In genomic region chr12:14286676-14287075, GRCm38 (mm10) we compare ENCODE assay signal across 30 mouse cellular contexts.
DNase-seq lines count a peak whose midpoint lies in the region; ATAC-seq and TF ChIP-seq lines count a peak whose summit lies in the region.
"Had no signal": no experiment of that assay in that cellular context is flagged by ENCODE, and none has a peak within 500 bp of the region (broad histone marks: within the 10 kb centered on the region; RNA-seq: fewer than 3 reads in every experiment).

No protein-coding gene starts in this region.

- no peaks in the 10 kb centered on the region for H3K9me3 ChIP-seq in embryonic facial prominence, embryonic 14.5 days (ENCODE audit: control insufficient read depth, low read length)
- no peaks in the 10 kb centered on the region for H3K9me3 ChIP-seq in embryonic facial prominence, embryonic 10.5 days
- H3K9me3 ChIP-seq in lung, embryonic 14.5 days (ENCODE audit: low read depth, low read length) = no peaks in the 10 kb centered on the region
- no peaks in the 10 kb centered on the region for H3K9me3 ChIP-seq in stomach, embryonic 15.5 days
- H3K9me3 ChIP-seq in intestine, postnatal 0 days (ENCODE audit: control insufficient read depth) = no peaks in the 10 kb centered on the region
- H3K9me3 ChIP-seq: embryonic facial prominence, embryonic 13.5 days; forebrain, embryonic 13.5 days; heart, embryonic 10.5 days; heart, embryonic 15.5 days had no signal

- intact Hi-C loops in left cerebral cortex, postnatal 25 days (cut with DNase I) = no loop called here

- 77% methylated on average over 1 of the region's 1 CpGs for WGBS in embryonic facial prominence, embryonic 14.5 days
- whole genome bisulfite sequencing in embryonic facial prominence, embryonic 10.5 days = 91% methylated on average over 1 of the region's 1 CpGs
- 86% methylated on average over 1 of the region's 1 CpGs for WGBS in lung, embryonic 14.5 days
- WGBS in lung, adult 2 months = 85% methylated on average over 1 of the region's 1 CpGs
- WGBS in stomach, embryonic 15.5 days = 76% methylated on average over 1 of the region's 1 CpGs
- 90% methylated on average over 1 of the region's 1 CpGs for whole genome bisulfite sequencing in intestine, postnatal 0 days

- no peak overlapping the region for H3K4me3 ChIP-seq in embryonic facial prominence, embryonic 14.5 days (ENCODE audit: low read depth, low read length)
- H3K4me3 ChIP-seq in embryonic facial prominence, embryonic 10.5 days = no peak overlapping the region
- no peak overlapping the region for H3K4me3 ChIP-seq in lung, embryonic 14.5 days (ENCODE audit: low read depth, low read length)
- H3K4me3 ChIP-seq in lung, adult 2 months (replicated peaks; ENCODE audit: extremely low read depth, low read depth, low read length) = no peak overlapping the region
- H3K4me3 ChIP-seq in stomach, embryonic 15.5 days (replicated peaks) = no peak overlapping the region
- no peak overlapping the region for H3K4me3 ChIP-seq in intestine, postnatal 0 days (ENCODE audit: low read depth, low read length)
- H3K4me3 ChIP-seq: embryonic facial prominence, embryonic 13.5 days; erythroblast, embryonic 14.5 days; forebrain, embryonic 13.5 days; heart, embryonic 10.5 days; heart, embryonic 15.5 days had no signal

- ATAC-seq in embryonic facial prominence, embryonic 14.5 days (ENCODE audit: low read depth) = no peak
- ATAC-seq in lung, embryonic 14.5 days (ENCODE audit: insufficient read depth) = peak; percentile 75; the same call in 1 of the 2 replicates
- ATAC-seq in stomach, embryonic 15.5 days (ENCODE audit: insufficient read depth, low FRiP score, low read depth) = no peak; the same call in 1 of the 2 replicates
- ATAC-seq in intestine, postnatal 0 days = no peak
- ATAC-seq: forebrain, embryonic 13.5 days; hindbrain, embryonic 16.5 days; midbrain, embryonic 16.5 days had no signal

- TF ChIP-seq CTCF in lung, embryonic 14.5 days (IDR thresholded peaks at IDR 0.05; ENCODE audit: low read depth) = no peak
- TF ChIP-seq CTCF in lung, adult 2 months (IDR thresholded peaks at IDR 0.05; ENCODE audit: insufficient read depth, low read length) = no peak
- TF ChIP-seq CTCF in intestine, postnatal 0 days (IDR thresholded peaks at IDR 0.05; ENCODE audit: low read depth) = no peak

- H3K27me3 ChIP-seq in embryonic facial prominence, embryonic 14.5 days (replicated peaks; ENCODE audit: control insufficient read depth, insufficient read depth, low read length) = no peaks in the 10 kb centered on the region
- no peaks in the 10 kb centered on the region for H3K27me3 ChIP-seq in embryonic facial prominence, embryonic 10.5 days (replicated peaks; ENCODE audit: low read depth, poor library complexity, severe bottlenecking)
- H3K27me3 ChIP-seq in lung, embryonic 14.5 days (ENCODE audit: insufficient read depth, low read length) = no peaks in the 10 kb centered on the region
- H3K27me3 ChIP-seq in stomach, embryonic 15.5 days (replicated peaks) = no peaks in the 10 kb centered on the region
- H3K27me3 ChIP-seq in intestine, postnatal 0 days (replicated peaks; ENCODE audit: control insufficient read depth, insufficient read depth, low read length) = no peaks in the 10 kb centered on the region
- H3K27me3 ChIP-seq: CH12.LX; embryonic facial prominence, embryonic 13.5 days; forebrain, embryonic 13.5 days; heart, embryonic 15.5 days had no signal

- no peaks in the 10 kb centered on the region for H3K36me3 ChIP-seq in embryonic facial prominence, embryonic 14.5 days (ENCODE audit: control insufficient read depth, insufficient read depth, low read length)
- no peaks in the 10 kb centered on the region for H3K36me3 ChIP-seq in embryonic facial prominence, embryonic 10.5 days (replicated peaks)
- H3K36me3 ChIP-seq in lung, embryonic 14.5 days (ENCODE audit: insufficient read depth) = no peaks in the 10 kb centered on the region
- no peaks in the 10 kb centered on the region for H3K36me3 ChIP-seq in stomach, embryonic 15.5 days
- H3K36me3 ChIP-seq in intestine, postnatal 0 days (ENCODE audit: control insufficient read depth, insufficient read depth) = no peaks in the 10 kb centered on the region
- H3K36me3 ChIP-seq: embryonic facial prominence, embryonic 13.5 days; heart, embryonic 10.5 days; heart, embryonic 15.5 days had no signal

- DNase-seq in embryonic facial prominence, embryonic 14.5 days (ENCODE audit: low spot score) = peak; percentile 56
- DNase-seq in embryonic facial prominence, embryonic 10.5 days (ENCODE audit: low spot score) = no peak
- no peak for DNase-seq in lung, embryonic 14.5 days
- DNase-seq in lung, adult 2 months = no peak
- peak; percentile 18 for DNase-seq in Muller cell, postnatal 12 days (ENCODE audit: inconsistent ontology term)
- DNase-seq in left cerebral cortex, postnatal 25 days (ENCODE audit: low spot score in 2 of 2) = no peak
- DNase-seq: adrenal gland, adult 8-10 months; cerebellum, adult 11 months; cerebellum, adult 9-11 months; embryo, embryonic 11 days; gastrocnemius, postnatal 14 days; heart, adult 11 months; layer of hippocampus, adult 9-11 months; liver; right cerebral cortex, adult 18-20 months; right cerebral cortex, postnatal 4 days; thymus, postnatal 14 days had no signal

- no peak overlapping the region for H3K9ac ChIP-seq in embryonic facial prominence, embryonic 14.5 days (ENCODE audit: low read depth, low read length)
- H3K9ac ChIP-seq in lung, embryonic 14.5 days = no peak overlapping the region
- no peak overlapping the region for H3K9ac ChIP-seq in stomach, embryonic 15.5 days
- no peak overlapping the region for H3K9ac ChIP-seq in intestine, postnatal 0 days (ENCODE audit: low read depth, low read length)
- H3K9ac ChIP-seq: embryonic facial prominence, embryonic 13.5 days; forebrain, embryonic 13.5 days; heart, embryonic 15.5 days; liver, embryonic 14.5 days had no signal

- TF ChIP-seq POLR2A in lung, adult 2 months (IDR thresholded peaks at IDR 0.05; ENCODE audit: borderline replicate concordance, extremely low read depth, low read depth, low read length) = no peak

- no peaks in the 10 kb centered on the region for H3K4me1 ChIP-seq in embryonic facial prominence, embryonic 14.5 days (ENCODE audit: control insufficient read depth, insufficient read depth, low read length)
- no peaks in the 10 kb centered on the region for H3K4me1 ChIP-seq in embryonic facial prominence, embryonic 10.5 days
- no peaks in the 10 kb centered on the region for H3K4me1 ChIP-seq in lung, embryonic 14.5 days (ENCODE audit: insufficient read depth)
- H3K4me1 ChIP-seq in lung, adult 2 months (ENCODE audit: control insufficient read depth, insufficient read depth, low read length) = no peaks in the 10 kb centered on the region
- no peaks in the 10 kb centered on the region for H3K4me1 ChIP-seq in stomach, embryonic 15.5 days
- no peaks in the 10 kb centered on the region for H3K4me1 ChIP-seq in intestine, postnatal 0 days (replicated peaks; ENCODE audit: control insufficient read depth, insufficient read depth, low read length)
- H3K4me1 ChIP-seq: embryonic facial prominence, embryonic 13.5 days; heart, embryonic 10.5 days; heart, embryonic 15.5 days had no signal

- H3K4me2 ChIP-seq in embryonic facial prominence, embryonic 14.5 days (ENCODE audit: low read depth, low read length) = no peak overlapping the region
- H3K4me2 ChIP-seq in lung, embryonic 14.5 days = no peak overlapping the region
- H3K4me2 ChIP-seq in stomach, embryonic 15.5 days = no peak overlapping the region
- H3K4me2 ChIP-seq in intestine, postnatal 0 days (replicated peaks; ENCODE audit: low read depth) = no peak overlapping the region
- H3K4me2 ChIP-seq: embryonic facial prominence, embryonic 13.5 days; forebrain, embryonic 13.5 days; heart, embryonic 15.5 days; midbrain, embryonic 11.5 days had no signal

- H3K27ac ChIP-seq in embryonic facial prominence, embryonic 14.5 days (replicated peaks; ENCODE audit: low read depth, low read length) = no peak overlapping the region
- no peak overlapping the region for H3K27ac ChIP-seq in embryonic facial prominence, embryonic 10.5 days (replicated peaks)
- H3K27ac ChIP-seq in lung, embryonic 14.5 days (ENCODE audit: low read depth) = 0 out of 2 replicates have a peak overlapping the region, but pooled peaks have one; percentile 16
- 0 out of 2 replicates have a peak overlapping the region, but pooled peaks have one; percentile 59 for H3K27ac ChIP-seq in stomach, embryonic 15.5 days
- H3K27ac ChIP-seq in intestine, postnatal 0 days (ENCODE audit: low read depth, low read length) = no peak overlapping the region
- H3K27ac ChIP-seq: embryonic facial prominence, embryonic 13.5 days; forebrain, embryonic 13.5 days; heart, embryonic 10.5 days; heart, embryonic 15.5 days; kidney, postnatal 0 days; liver, embryonic 14.5 days had no signal

Comparison
In these comparisons a context has a peak if more than half of its experiments do, and no peak if none do; other contexts are left out.
1. DNase-seq: peak in embryonic facial prominence, embryonic 14.5 days (single experiment) and Muller cell, postnatal 12 days (single experiment); none in embryonic facial prominence, embryonic 10.5 days (single experiment), lung, embryonic 14.5 days (single experiment), lung, adult 2 months (single experiment) and left cerebral cortex, postnatal 25 days (0 of 2).
2. H3K27ac ChIP-seq: peak in lung, embryonic 14.5 days (single experiment) and stomach, embryonic 15.5 days (single experiment); none in embryonic facial prominence, embryonic 14.5 days (single experiment), embryonic facial prominence, embryonic 10.5 days (single experiment) and intestine, postnatal 0 days (single experiment).